Mouse (Mus musculus) cortical plate, adult 2 months (tissue): ENCODE results near the gene Sass6. TPM values are rescaled to one million over a fixed set of nuclear protein-coding genes. Genes with fewer than 3 reads are reported as not detected.
"Not testable (repeated sequence)": the region's sequence is repeated elsewhere in the genome, so short reads cannot be mapped to it uniquely, and the experiment has no call there.

Experiments
- H3K27ac ChIP-seq: fragments of 200-500 bp; 2 replicates; pipeline ENCODE4 v1.5.1; 2012; ENCODE audit warnings: low read length, control low read depth, inconsistent platforms; ENCODE audit not compliant: insufficient read depth
- H3K4me1 ChIP-seq: fragments of 200-500 bp; 2 replicates; pipeline ENCODE4 v1.6.1; 2011; ENCODE audit warnings: low read length; ENCODE audit not compliant: control insufficient read depth, insufficient read depth
- H3K4me3 ChIP-seq: fragments of 200-500 bp; 2 replicates; pipeline ENCODE4 v1.5.1; 2011; ENCODE audit warnings: mild to moderate bottlenecking, low read length, control low read depth; ENCODE audit not compliant: insufficient read depth
- CTCF ChIP-seq: fragments of 200-500 bp; IDR thresholded peaks from 2 replicates; pipeline ENCODE4 v1.5.1; 2011; ENCODE audit warnings: mild to moderate bottlenecking, control low read depth, low read length; ENCODE audit not compliant: insufficient read depth; ENCODE audit errors: extremely low read depth
- POLR2A ChIP-seq: fragments of 200-500 bp; IDR thresholded peaks from 2 replicates; pipeline ENCODE4 v1.6.1; 2011; ENCODE audit warnings: mild to moderate bottlenecking, low read length, control low read depth; ENCODE audit not compliant: insufficient read depth; ENCODE audit errors: extremely low read depth
- polyA plus RNA-seq: library from polyadenylated mRNA; depleted of rRNA; stranded (reverse); fragments of >200 nt; gene quantifications from 2 replicates; pipeline ENCODE4 v1.2.3, GENCODE M21; 2012

Gene Sass6
- polyA plus RNA-seq, 1 experiment: 4.7 TPM

- H3K27ac ChIP-seq: no peak overlapping the region
- no peak overlapping the region for H3K4me3 ChIP-seq
- H3K4me1 ChIP-seq: no peaks in the 10 kb centered on the region
- TF ChIP-seq POLR2A (no peak), CTCF (no peak)
Measured at GRCm38 (mm10) chr3:116642373-116642772, 47.6 kb downstream of the Sass6 start.

DNA sequence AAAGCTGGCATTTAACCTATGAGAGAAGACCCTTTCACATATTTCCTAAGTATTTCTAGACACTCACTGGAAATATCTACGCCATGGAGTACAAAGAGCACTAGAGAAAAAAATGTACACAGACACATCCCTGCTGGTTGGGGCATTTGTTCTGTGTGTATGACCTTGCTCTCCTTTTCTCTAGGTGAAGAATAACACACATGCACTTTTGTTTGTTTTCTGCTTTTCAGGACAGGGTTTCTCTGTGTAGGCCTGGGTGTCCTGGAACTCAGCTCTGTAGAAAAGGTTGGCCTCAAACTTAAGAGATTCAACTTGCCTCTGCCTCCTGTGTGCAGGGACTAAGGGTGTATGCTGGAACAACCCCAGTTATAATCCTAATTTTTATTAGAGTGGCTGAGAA lies 51.6 kb downstream of the Sass6 start:
- no peak for TF ChIP-seq POLR2A
- TF ChIP-seq CTCF: no peak

DNA sequence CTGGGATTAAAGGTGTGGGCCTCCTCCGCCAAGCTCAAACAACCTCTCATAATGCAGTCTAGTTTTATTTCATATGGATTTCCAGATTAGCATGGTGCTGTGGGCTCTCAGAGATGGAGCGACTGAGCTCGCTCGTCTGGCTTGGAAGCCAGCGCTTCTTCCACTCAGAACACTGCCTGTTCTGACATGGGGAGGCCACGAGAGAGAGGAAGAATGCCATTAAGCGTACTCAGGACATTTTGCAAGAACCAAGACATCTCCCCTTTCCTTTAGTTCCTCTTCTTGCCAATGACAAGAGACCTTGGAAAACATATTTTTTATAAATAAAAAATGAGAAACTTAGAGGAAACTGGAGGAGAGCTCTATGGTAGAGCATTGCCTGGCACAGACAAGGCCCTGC lies 54.0 kb downstream of the Sass6 start:
- TF ChIP-seq POLR2A (no peak), CTCF (no peak)
- H3K27ac ChIP-seq: no peak overlapping the region
- no peak overlapping the region for H3K4me3 ChIP-seq
- peaks cover 5% of the 10 kb centered on the region for H3K4me1 ChIP-seq

More for the DNA sequence above, 51.6 kb downstream of the Sass6 start:
- Histone ChIP-seq H3K4me3 (no peak overlapping the region), H3K4me1 (peaks cover 2% of the 10 kb centered on the region; the same call in 1 of the 2 replicates), H3K27ac (no peak overlapping the region)

DNA sequence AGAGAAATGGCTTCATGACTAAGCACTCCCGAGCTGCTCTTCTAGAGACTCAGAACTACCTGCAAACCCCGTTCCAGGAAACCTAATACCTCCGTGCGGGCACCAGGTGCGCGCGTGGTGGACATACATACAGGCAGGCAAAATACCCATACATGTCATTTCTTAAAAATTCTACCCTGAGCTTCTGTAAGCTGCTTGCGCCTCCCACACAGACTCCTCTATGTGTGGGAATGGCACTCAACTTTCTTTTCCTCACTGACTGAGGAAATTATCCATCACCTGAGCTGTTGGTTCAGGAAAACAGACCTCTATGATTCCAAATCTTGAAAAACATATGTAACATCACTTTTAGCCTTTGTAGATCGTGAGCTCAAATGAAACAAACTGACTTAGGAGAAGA lies 55.9 kb downstream of the Sass6 start:
- Histone ChIP-seq H3K27ac (no peak overlapping the region), H3K4me3 (no peak overlapping the region), H3K4me1 (peaks cover 5% of the 10 kb centered on the region)
- no peak for TF ChIP-seq POLR2A
- TF ChIP-seq CTCF: no peak

DNA sequence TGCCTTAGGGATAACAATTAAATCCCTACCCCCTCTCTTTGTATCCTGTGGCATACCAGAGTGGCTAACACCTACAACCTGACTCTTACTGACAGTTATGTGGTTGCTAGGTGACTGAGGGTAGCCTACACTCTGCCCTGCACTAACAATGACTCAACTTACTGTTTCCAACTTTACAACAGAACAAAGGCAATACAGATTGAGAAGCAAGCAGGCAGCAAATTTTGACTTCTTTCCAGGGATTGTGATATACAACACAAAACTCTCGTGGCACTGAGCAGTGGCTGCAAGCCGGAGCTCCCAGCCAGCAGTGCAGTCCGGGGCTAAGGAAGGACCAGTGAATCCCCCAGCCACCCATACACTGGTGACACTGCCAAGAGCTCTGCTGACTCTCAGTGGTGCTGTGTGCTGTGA lies 57.3 kb downstream of the Sass6 start:
- no peak for TF ChIP-seq CTCF
- TF ChIP-seq POLR2A: no peak
- Histone ChIP-seq H3K4me1 (peaks cover 7% of the 10 kb centered on the region), H3K27ac (no peak overlapping the region), H3K4me3 (no peak overlapping the region)

DNA sequence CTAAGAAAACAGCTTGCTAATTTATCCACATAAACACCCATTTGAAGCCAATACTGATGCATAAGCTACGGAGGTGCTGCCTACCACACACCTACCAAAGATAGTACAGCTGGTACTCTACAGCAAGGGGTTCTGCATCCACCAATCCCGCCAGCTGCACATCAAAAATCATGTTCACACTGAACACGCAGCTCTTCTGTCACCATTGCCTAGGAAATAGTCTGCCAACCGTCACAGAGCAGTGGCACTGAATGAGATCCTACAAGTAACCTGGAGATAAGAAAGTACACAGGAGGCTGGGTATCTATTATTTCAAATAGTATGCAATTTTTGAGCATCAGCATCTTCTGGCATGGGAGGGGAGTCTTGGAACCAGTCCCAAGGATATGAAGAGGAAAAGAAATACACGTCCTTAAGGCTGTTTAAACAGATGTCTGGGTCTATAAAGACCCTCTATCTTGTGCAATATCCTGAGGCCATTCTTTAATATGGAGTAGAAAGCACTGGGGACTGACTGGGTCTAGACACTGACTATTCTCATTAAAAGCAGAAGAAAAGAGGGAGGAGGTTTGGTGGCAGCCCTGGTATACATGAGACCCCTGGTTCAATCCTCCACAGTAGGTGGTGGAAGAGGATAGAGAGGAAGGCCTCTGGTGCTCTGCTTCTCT lies 58.6 kb downstream of the Sass6 start:
- no peak overlapping the region for H3K27ac ChIP-seq
- TF ChIP-seq CTCF: no peak
- TF ChIP-seq POLR2A: no peak
- H3K4me1 ChIP-seq: peaks cover 8% of the 10 kb centered on the region
- H3K4me3 ChIP-seq: no peak overlapping the region

DNA sequence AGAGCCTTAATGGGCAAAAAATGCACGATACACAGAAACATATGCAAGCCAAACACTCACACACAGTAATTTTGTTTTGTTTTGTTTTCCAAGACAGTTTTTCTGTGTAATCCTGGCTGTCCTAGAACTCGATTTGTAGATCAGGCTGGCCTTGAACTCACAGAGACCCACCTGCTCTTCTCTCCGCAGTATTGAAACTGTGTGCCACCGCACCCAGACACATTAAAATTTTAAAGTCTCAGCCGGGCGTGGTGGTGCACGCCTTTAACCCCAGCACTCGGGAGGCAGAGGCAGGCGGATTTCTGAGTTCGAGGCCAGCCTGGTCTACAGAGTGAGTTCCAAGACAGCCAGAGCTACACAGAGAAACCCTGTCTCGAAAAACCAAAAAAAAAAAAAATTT lies 59.3 kb downstream of the Sass6 start:
- not testable (repeated sequence) for H3K27ac ChIP-seq, H3K4me3 ChIP-seq, H3K4me1 ChIP-seq

DNA sequence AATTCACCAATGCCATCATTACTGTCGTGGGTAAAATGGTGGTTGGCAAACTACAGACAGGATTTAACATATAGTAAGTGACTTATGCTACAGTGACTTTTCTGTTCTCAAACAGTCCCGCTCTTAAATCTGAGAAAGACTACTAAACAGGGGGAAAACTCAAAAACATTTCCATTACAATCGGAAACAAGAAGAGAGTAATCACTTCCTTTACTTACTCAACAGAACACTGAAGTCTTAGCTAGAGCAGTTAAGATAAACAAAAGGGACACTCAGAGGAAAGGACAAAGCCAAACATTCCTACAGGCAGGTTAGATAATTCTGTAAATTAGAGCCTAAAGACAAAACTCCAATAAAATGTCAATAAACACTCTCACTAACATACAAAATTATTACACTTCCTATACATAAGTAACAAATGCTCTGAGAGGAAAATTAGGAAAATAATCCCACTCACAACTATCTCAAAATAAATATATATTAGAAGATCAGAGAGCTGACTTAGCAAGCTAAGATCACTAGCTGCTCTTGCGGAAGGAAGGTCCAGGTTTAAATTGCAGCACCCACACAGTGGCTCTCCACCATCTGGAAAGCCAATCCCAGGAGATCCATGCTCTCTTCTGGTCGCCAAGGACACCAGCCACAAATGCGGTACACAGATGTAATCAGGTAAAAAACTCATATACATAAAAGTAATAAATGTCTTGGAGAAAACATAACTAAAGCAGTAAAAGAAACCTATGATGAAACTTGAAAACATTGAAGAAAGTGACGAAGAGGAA lies 61.6 kb downstream of the Sass6 start:
- no peak for TF ChIP-seq CTCF
- TF ChIP-seq POLR2A: no peak
- Histone ChIP-seq H3K4me3 (no peak overlapping the region), H3K27ac (no peak overlapping the region), H3K4me1 (peaks cover 10% of the 10 kb centered on the region; the same call in 1 of the 2 replicates)

DNA sequence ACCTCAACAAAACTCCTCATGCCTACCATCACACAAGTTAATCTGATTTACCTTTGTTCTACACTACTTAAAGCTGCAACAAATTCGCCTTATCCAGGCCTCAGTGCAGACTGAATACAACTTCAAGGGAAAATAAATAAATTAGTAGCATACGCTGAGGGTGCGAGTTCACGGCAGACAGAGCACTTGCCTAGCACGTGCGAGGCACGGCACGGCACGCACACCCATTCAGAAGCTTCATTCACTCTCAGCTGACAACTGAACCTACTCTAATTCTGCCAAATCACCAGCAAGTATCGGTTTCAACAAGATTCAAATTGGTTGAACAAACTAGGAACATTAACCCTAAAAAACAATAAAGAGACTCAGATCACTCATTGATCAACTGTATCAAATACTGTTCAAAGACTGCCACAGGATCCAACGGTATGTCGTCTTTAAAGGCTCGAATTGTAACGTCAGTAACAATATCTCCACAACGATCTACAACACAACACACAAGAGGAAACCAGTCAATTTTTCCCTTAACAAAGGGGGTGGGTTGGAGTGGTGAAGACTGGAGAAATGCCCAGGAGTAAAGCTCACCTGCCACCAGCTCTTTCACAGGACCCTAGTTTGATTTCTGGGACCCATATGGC lies 64.3 kb downstream of the Sass6 start:
- TF ChIP-seq CTCF (no peak), POLR2A (no peak)
- Histone ChIP-seq H3K27ac (no peak overlapping the region), H3K4me3 (no peak overlapping the region), H3K4me1 (peaks cover 9% of the 10 kb centered on the region)
